Mouse (Mus musculus): Measurements from ENCODE around the gene Dzip1. TPM values are rescaled to one million over a fixed set of nuclear protein-coding genes. Genes with fewer than 3 reads are reported as not detected.

Dzip1 gene
- polyA plus RNA-seq, 1 experiment from 2014 or later = 2.7 TPM

DNA sequence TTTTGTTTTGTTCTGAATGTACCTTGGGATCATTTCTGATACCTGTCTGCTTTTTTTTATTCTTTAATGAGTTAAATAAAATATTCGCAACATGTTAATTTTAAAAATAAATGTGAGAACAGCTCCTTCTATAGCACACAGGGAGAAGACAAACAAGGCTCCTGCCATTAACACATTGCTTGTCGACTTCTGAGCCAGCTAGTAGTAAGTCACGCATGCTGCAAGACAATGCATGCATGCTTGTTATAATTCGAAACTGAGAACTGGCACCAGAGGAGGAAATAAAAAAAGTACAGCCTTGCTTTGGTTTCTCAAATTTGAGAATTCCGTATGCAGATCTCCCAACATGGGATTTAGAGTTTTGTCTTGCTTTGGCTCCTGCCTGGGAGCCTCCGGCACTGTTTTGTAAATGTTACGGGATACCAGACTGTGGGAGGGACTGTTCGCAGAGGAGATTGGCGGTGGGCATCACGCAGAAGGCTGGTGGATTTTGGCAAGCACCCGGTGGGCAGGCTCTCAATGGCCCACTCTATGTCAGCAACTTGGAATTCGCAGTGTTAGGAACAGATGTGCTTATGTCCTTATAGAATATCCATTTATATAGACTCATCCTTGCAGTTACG lies 57.0 kb downstream of the Dzip1 start:
- no peak for ATAC-seq
- no peaks in the 10 kb centered on the region for H3K27me3 ChIP-seq (replicated peaks; ENCODE audit: control insufficient read depth, insufficient read depth, low read length)
- no peak overlapping the region for H3K27ac ChIP-seq (ENCODE audit: low read depth, low read length)
- no peak overlapping the region for H3K4me3 ChIP-seq (ENCODE audit: low read depth, low read length)
- no peaks in the 10 kb centered on the region for H3K4me1 ChIP-seq (replicated peaks; ENCODE audit: control insufficient read depth, insufficient read depth, low read length)
- H3K4me2 ChIP-seq (replicated peaks; ENCODE audit: low read depth) = no peak overlapping the region
- H3K36me3 ChIP-seq (ENCODE audit: control insufficient read depth, insufficient read depth) = no peaks in the 10 kb centered on the region
- no peak overlapping the region for H3K9ac ChIP-seq (ENCODE audit: low read depth, low read length)
- 86% methylated on average over 13 of the region's 13 CpGs for WGBS
- no peaks in the 10 kb centered on the region for H3K9me3 ChIP-seq (ENCODE audit: control insufficient read depth)
- TF ChIP-seq CTCF (IDR thresholded peaks at IDR 0.05; ENCODE audit: low read depth) = no peak

DNA sequence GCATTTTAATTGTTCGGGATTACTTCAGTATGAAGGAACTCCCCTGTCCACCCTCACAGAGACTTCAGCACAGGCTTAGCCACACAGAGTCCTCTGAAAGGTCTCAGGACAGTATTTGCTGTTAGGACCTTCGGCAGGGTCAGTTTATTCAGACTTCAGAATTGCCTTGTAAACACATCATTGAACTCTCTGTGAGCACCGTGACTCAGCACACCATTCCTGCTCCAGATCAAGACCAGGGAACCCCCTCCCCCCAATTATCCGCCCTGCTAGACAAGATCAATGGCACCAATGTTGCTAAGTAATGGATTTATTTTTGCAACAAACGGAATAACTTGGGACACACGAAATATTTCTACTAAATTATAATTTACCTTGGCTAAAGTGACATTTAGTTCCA lies 57.9 kb downstream of the Dzip1 start:
- H3K4me1 ChIP-seq (replicated peaks; ENCODE audit: control insufficient read depth, insufficient read depth, low read length) = no peaks in the 10 kb centered on the region
- H3K9ac ChIP-seq (ENCODE audit: low read depth, low read length) = no peak overlapping the region
- H3K27me3 ChIP-seq (replicated peaks; ENCODE audit: control insufficient read depth, insufficient read depth, low read length) = no peaks in the 10 kb centered on the region
- ATAC-seq = no peak
- no peak overlapping the region for H3K4me3 ChIP-seq (ENCODE audit: low read depth, low read length)
- no peak overlapping the region for H3K4me2 ChIP-seq (replicated peaks; ENCODE audit: low read depth)
- no peak overlapping the region for H3K27ac ChIP-seq (ENCODE audit: low read depth, low read length)
- H3K9me3 ChIP-seq (ENCODE audit: control insufficient read depth) = no peaks in the 10 kb centered on the region
- H3K36me3 ChIP-seq (ENCODE audit: control insufficient read depth, insufficient read depth) = no peaks in the 10 kb centered on the region
- WGBS = 60% methylated on average over 6 of the region's 6 CpGs
- no peak for TF ChIP-seq CTCF (IDR thresholded peaks at IDR 0.05; ENCODE audit: low read depth)

GRCm38 (mm10) chr14:118866014-118866811 lies 59.0 kb downstream of the Dzip1 start:
- peak overlapping the region; percentile 28; the same call in 1 of the 2 replicates for H3K4me2 ChIP-seq (replicated peaks; ENCODE audit: low read depth)
- no peaks in the 10 kb centered on the region for H3K27me3 ChIP-seq (replicated peaks; ENCODE audit: control insufficient read depth, insufficient read depth, low read length)
- TF ChIP-seq CTCF (IDR thresholded peaks at IDR 0.05; ENCODE audit: low read depth) = no peak
- 45% methylated on average over 10 of the region's 10 CpGs for WGBS
- no peak overlapping the region for H3K4me3 ChIP-seq (ENCODE audit: low read depth, low read length)
- no peak overlapping the region for H3K9ac ChIP-seq (ENCODE audit: low read depth, low read length)
- no peaks in the 10 kb centered on the region for H3K9me3 ChIP-seq (ENCODE audit: control insufficient read depth)
- no peaks in the 10 kb centered on the region for H3K36me3 ChIP-seq (ENCODE audit: control insufficient read depth, insufficient read depth)
- no peak for ATAC-seq
- no peaks in the 10 kb centered on the region for H3K4me1 ChIP-seq (replicated peaks; ENCODE audit: control insufficient read depth, insufficient read depth, low read length)
- no peak overlapping the region for H3K27ac ChIP-seq (ENCODE audit: low read depth, low read length)

DNA sequence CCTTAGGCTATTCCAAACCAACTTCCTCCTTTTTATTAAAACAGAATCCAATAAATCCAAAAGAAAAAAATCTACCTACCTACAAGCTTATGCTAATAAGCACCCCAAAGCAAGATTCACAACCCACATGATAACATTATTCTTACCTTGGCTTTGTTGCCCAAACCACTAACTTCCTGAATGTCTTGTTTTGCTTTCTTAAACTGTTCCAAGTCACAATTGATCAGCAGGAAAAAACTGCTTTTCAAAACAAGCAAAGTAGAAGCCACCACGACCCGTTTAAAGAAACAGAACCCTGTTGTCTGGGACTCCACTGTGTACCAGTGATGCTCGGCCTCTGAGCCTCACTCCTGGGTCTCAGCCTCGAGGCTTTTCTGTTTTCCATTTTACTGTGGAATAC lies 60.4 kb downstream of the Dzip1 start:
- no peak overlapping the region for H3K4me2 ChIP-seq (replicated peaks; ENCODE audit: low read depth)
- no peak for TF ChIP-seq CTCF (IDR thresholded peaks at IDR 0.05; ENCODE audit: low read depth)
- no peak for ATAC-seq
- H3K9ac ChIP-seq (ENCODE audit: low read depth, low read length) = no peak overlapping the region
- H3K27me3 ChIP-seq (replicated peaks; ENCODE audit: control insufficient read depth, insufficient read depth, low read length) = no peaks in the 10 kb centered on the region
- no peaks in the 10 kb centered on the region for H3K9me3 ChIP-seq (ENCODE audit: control insufficient read depth)
- H3K4me1 ChIP-seq (replicated peaks; ENCODE audit: control insufficient read depth, insufficient read depth, low read length) = no peaks in the 10 kb centered on the region
- no peak overlapping the region for H3K27ac ChIP-seq (ENCODE audit: low read depth, low read length)
- no peaks in the 10 kb centered on the region for H3K36me3 ChIP-seq (ENCODE audit: control insufficient read depth, insufficient read depth)
- H3K4me3 ChIP-seq (ENCODE audit: low read depth, low read length) = no peak overlapping the region
- WGBS = 55% methylated on average over 4 of the region's 4 CpGs

GRCm38 (mm10) chr14:118862253-118862652 lies 63.0 kb downstream of the Dzip1 start:
- H3K4me3 ChIP-seq (ENCODE audit: low read depth, low read length) = no peak overlapping the region
- no peaks in the 10 kb centered on the region for H3K36me3 ChIP-seq (ENCODE audit: control insufficient read depth, insufficient read depth)
- no peaks in the 10 kb centered on the region for H3K27me3 ChIP-seq (replicated peaks; ENCODE audit: control insufficient read depth, insufficient read depth, low read length)
- ATAC-seq = no peak
- H3K27ac ChIP-seq (ENCODE audit: low read depth, low read length) = no peak overlapping the region
- 52% methylated on average over 7 of the region's 7 CpGs for WGBS
- no peaks in the 10 kb centered on the region for H3K4me1 ChIP-seq (replicated peaks; ENCODE audit: control insufficient read depth, insufficient read depth, low read length)
- no peaks in the 10 kb centered on the region for H3K9me3 ChIP-seq (ENCODE audit: control insufficient read depth)
- no peak overlapping the region for H3K4me2 ChIP-seq (replicated peaks; ENCODE audit: low read depth)
- TF ChIP-seq CTCF (IDR thresholded peaks at IDR 0.05; ENCODE audit: low read depth) = no peak
- H3K9ac ChIP-seq (ENCODE audit: low read depth, low read length) = no peak overlapping the region

GRCm38 (mm10) chr14:118858318-118858717 lies 66.9 kb downstream of the Dzip1 start:
- no peak overlapping the region for H3K4me2 ChIP-seq (replicated peaks; ENCODE audit: low read depth)
- peaks cover 17% of the 10 kb centered on the region; the same call in 1 of the 2 replicates for H3K27me3 ChIP-seq (replicated peaks; ENCODE audit: control insufficient read depth, insufficient read depth, low read length)
- TF ChIP-seq CTCF (IDR thresholded peaks at IDR 0.05; ENCODE audit: low read depth) = no peak
- ATAC-seq = no peak
- H3K4me3 ChIP-seq (ENCODE audit: low read depth, low read length) = no peak overlapping the region
- no peaks in the 10 kb centered on the region for H3K9me3 ChIP-seq (ENCODE audit: control insufficient read depth)
- no peak overlapping the region for H3K9ac ChIP-seq (ENCODE audit: low read depth, low read length)
- no peaks in the 10 kb centered on the region for H3K36me3 ChIP-seq (ENCODE audit: control insufficient read depth, insufficient read depth)
- H3K4me1 ChIP-seq (replicated peaks; ENCODE audit: control insufficient read depth, insufficient read depth, low read length) = no peaks in the 10 kb centered on the region; the same call in 1 of the 2 replicates
- WGBS = 73% methylated on average over 6 of the region's 6 CpGs
- H3K27ac ChIP-seq (ENCODE audit: low read depth, low read length) = no peak overlapping the region
